Mouse (Mus musculus): ENCODE data around the gene Ppp2r3d.
"Not testable (repeated sequence)": the region's sequence is repeated elsewhere in the genome, so short reads cannot be mapped to it uniquely, and the experiment has no call there.

The Ppp2r3d gene

GRCm38 (mm10) chr9:124476096-124476902 is at the start of gene Ppp2r3d:
Gene Ppp2r3d, minus strand, starts transcription at chr9:124476898.
- DNase-seq (ENCODE audit: low read depth, low spot score): peak; percentile 51

- DNase-seq (ENCODE audit: low read depth, low spot score): not testable (repeated sequence)
These were observed 17.0 kb upstream of the Ppp2r3d start, which contains the start of gene Gm21836 for GRCm38 (mm10) chr9:124493693-124494092. Gene Gm21836, minus strand, starts transcription at chr9:124493793.

GRCm38 (mm10) chr9:124480361-124480980 is 3.8 kb upstream of the Ppp2r3d start:
- not testable (repeated sequence) for DNase-seq (ENCODE audit: low read depth, low spot score)

- no peak for DNase-seq (ENCODE audit: low read depth, low spot score)
These were observed 1.4 kb upstream of the Ppp2r3d start for GRCm38 (mm10) chr9:124478081-124478480.

- peak; percentile 31 for DNase-seq (ENCODE audit: low read depth, low spot score)
These were observed 1.0 kb downstream of the Ppp2r3d start for GRCm38 (mm10) chr9:124475689-124476088.

GRCm38 (mm10) chr9:124456572-124456971 is 20.1 kb downstream of the Ppp2r3d start:
- DNase-seq (ENCODE audit: low read depth, low spot score): peak; percentile 52

- DNase-seq (ENCODE audit: low read depth, low spot score): peak; percentile 37
These were observed 34.2 kb downstream of the Ppp2r3d start for GRCm38 (mm10) chr9:124442533-124442855.

GRCm38 (mm10) chr9:124441681-124442532 is 34.8 kb downstream of the Ppp2r3d start:
- peak; percentile 31 for DNase-seq (ENCODE audit: low read depth, low spot score)

GRCm38 (mm10) chr9:124440724-124441045 is 36.0 kb downstream of the Ppp2r3d start:
- no peak for DNase-seq (ENCODE audit: low read depth, low spot score)

- peak; percentile 84 for DNase-seq (ENCODE audit: low read depth, low spot score)
These were observed 36.6 kb downstream of the Ppp2r3d start for GRCm38 (mm10) chr9:124439848-124440723.

GRCm38 (mm10) chr9:124439403-124439847 is 37.3 kb downstream of the Ppp2r3d start:
- peak; percentile 67 for DNase-seq (ENCODE audit: low read depth, low spot score)

GRCm38 (mm10) chr9:124438686-124439346 is 37.9 kb downstream of the Ppp2r3d start:
- DNase-seq (ENCODE audit: low read depth, low spot score): peak; percentile 63

- peak; percentile 94 for DNase-seq (ENCODE audit: low read depth, low spot score)
These were observed 51.2 kb downstream of the Ppp2r3d start for GRCm38 (mm10) chr9:124425411-124425885.

- DNase-seq (ENCODE audit: low read depth, low spot score): peak; percentile 99
These were observed 51.9 kb downstream of the Ppp2r3d start for GRCm38 (mm10) chr9:124424542-124425410.

- no peak for DNase-seq (ENCODE audit: low read depth, low spot score)
These were observed 52.5 kb downstream of the Ppp2r3d start for GRCm38 (mm10) chr9:124424292-124424541.

GRCm38 (mm10) chr9:124423552-124424291 is 53.0 kb downstream of the Ppp2r3d start:
- peak; percentile 98 for DNase-seq (ENCODE audit: low read depth, low spot score)

GRCm38 (mm10) chr9:124422900-124423551 is 53.7 kb downstream of the Ppp2r3d start:
- peak; percentile 98 for DNase-seq (ENCODE audit: low read depth, low spot score)

GRCm38 (mm10) chr9:124422427-124422826 is 54.3 kb downstream of the Ppp2r3d start:
- peak; percentile 81 for DNase-seq (ENCODE audit: low read depth, low spot score)
